Mouse (Mus musculus): ENCODE measurements around the gene Tshz2.
A peak's percentile ranks its signal among the peaks of the same experiment; 100 is the strongest.
"Not testable (repeated sequence)": the region's sequence is repeated elsewhere in the genome, so short reads cannot be mapped to it uniquely, and the experiment has no call there.

Gene Tshz2

DNA sequence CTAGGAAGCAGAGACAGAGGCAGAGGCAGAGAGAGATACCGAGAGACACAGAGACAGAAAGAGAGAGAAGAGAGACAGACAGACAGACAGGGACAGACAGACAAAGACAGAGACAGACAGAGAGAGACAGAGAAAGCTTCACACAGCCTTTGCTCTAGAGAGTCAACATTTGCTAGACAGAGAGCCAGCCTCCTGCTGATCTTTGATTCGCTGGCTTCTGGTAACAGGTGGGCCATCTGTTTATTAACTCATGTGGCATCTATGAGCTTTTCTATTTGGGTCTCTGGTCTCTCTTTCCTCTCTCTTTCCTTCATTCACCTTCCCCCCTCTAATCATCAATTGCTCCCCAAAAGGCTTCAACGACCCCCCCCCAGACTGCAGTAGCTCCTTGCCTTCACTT, 181.5 kb downstream of the Tshz2 start:
- DNase-seq: no peak

- no peak for DNase-seq
These were observed 181.9 kb downstream of the Tshz2 start for GRCm38 (mm10) chr2:169814757-169815156.

- no peak for DNase-seq
These were observed 188.2 kb downstream of the Tshz2 start for GRCm38 (mm10) chr2:169821021-169821441.

GRCm38 (mm10) chr2:169825908-169826307, 193.1 kb downstream of the Tshz2 start:
- DNase-seq: peak in 1 of 2 experiments; percentile 21

DNA sequence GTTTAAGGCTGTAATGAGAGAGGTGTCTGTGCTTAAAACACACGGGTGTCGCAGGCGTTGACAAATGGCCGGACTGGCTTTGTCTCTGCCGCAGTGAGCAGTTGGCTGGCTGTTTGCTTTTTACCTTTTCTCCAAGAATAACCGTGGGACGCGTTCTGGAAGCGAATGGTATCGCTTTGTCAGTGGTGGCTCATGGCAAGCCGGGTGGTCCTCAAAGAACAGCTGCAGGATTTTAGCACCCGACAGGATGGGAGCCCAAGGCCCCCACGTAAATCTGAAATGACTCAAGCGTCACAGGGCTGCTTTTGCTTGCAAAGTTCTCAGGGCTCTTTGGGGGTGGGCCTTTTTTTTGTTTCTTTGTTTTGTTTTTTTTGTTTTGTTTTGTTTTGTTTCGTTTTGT, 193.5 kb downstream of the Tshz2 start:
- DNase-seq: peak; percentile 55 to 63

- DNase-seq: no peak
These were observed 194.0 kb downstream of the Tshz2 start for GRCm38 (mm10) chr2:169826833-169827232.

GRCm38 (mm10) chr2:169832184-169832583, 199.4 kb downstream of the Tshz2 start:
- DNase-seq: no peak

DNA sequence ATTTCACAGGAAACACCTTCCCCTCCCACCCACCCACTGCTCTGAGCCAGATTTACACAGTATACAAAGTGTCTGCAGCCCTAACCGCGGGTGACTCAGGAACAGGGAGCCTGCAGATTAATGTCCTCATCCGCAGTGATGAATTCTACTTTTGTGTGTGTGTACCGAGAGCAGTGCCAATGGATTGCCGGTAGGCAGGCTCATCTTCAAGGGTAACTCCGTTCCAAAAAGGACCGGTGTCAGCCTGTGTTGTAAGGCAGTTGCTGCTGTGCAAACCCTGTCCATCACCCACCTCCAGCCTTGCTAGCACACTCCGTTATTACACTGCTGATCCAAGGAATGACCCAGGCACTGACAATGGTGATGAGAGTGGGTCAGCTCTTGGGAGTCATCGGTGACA, 200.8 kb downstream of the Tshz2 start:
- DNase-seq: no peak

DNA sequence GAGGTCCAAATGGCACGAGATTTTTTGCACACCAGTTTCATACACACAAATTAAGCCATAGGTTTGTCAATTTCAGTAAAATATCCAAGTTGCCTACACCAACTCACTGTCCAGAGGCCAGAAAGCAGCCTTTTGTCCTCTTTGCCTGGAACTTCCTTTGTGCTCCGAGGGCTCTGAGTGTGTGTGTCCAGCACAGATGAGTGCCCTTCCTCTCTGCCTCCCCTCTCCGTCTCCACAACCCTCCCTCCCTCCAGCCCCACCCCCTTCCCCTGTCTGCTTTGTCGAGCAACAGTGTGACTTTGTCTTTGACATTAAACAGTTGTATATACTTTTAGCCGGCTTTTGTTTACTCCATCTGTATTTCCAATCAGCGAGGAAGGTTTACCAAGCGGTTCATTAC, 201.8 kb downstream of the Tshz2 start:
- DNase-seq: peak; percentile 35 to 40

DNA sequence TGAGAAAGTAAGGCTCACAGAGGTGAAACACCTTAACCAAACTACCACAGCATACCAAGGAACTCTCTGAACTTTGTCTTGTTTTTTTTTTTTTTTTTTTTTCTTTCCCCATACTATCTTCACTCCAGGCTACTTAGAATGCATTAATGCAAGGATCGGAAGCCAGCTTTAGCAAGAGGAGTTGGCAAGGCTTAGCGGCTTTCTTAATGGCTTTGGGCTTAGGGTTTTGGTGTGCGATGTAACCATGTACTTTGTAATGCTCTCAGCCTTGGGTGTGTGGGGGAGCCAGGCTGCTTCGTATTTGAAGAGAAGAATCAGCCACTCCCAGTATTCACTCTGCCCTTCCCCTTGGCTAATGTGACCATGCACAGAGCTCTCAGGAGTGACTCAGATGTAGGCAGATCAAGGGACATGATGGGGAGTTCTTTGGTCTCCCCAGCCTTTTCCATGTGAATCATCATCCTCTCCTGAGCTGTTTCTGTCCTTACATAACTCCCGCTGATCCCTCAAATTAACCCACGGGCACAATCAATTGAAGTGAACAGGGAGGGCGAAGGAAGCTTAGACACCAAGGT, 204.3 kb downstream of the Tshz2 start:
- no peak for DNase-seq

DNA sequence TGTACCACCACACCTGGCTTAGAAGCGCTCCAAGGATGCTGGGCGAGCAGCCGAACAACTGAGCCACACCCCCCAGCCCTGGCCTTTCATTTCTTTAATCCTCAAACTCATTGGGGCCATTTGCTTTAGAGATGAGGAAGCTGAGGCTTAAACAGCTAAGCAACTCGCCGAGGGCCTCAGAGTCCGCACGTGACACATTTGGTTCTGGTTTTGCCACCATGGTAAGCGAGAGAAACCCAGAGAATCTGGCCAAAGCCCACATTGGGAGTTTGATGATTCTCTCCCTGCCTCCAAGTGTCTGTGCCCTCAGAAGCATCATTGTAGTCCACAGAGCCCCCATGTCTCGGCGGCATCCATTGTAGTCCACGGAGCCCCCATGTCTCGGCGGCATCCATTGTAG, 205.7 kb downstream of the Tshz2 start:
- no peak for DNase-seq

- no peak for DNase-seq
These were observed 208.6 kb downstream of the Tshz2 start for GRCm38 (mm10) chr2:169841442-169841841.

GRCm38 (mm10) chr2:169842494-169842893, 209.7 kb downstream of the Tshz2 start:
- no peak for DNase-seq

GRCm38 (mm10) chr2:169843553-169843952, 210.7 kb downstream of the Tshz2 start:
- peak in 1 of 2 experiments; percentile 48 for DNase-seq

DNA sequence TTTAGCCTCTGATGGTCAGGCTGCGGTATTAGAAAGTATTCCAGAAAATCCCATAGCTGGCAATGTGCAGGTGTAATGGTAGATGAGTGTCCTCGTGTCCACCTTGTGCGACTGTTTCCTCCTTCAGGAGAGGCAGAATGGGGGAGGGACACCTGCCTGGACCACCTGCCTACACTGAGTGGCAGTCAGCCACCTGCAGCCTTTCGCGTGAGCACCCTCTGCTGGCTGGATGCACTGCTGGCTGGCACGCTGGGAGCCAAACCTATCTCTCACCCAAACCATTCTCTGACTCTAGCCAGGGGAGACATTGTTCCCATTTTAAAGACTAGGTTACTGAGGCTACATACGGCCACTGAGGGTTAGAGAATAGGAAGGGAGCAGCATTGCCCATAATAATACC, 216.3 kb downstream of the Tshz2 start:
- DNase-seq: peak; percentile 77 to 80

DNA sequence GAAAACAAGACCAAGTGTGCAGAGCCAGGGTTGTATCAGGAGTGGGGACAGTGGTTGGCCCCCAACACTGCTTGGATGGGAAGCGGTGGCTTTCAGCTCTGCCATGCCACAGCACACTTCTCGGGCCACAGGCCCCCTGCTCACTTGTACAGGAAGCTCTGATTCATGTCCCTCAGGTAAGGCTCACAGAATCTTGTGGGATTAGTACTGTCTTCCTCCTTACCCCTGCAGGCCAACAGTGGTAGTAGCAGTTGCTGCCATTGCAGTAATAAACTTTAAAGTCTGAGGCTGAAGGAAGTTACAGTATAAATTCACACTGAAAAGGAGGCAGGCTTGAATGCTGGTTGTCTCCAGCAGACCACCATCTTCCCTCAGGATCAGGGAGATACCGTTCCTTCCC, 216.7 kb downstream of the Tshz2 start:
- DNase-seq: no peak

GRCm38 (mm10) chr2:169851606-169852005, 218.8 kb downstream of the Tshz2 start:
- no peak for DNase-seq

DNA sequence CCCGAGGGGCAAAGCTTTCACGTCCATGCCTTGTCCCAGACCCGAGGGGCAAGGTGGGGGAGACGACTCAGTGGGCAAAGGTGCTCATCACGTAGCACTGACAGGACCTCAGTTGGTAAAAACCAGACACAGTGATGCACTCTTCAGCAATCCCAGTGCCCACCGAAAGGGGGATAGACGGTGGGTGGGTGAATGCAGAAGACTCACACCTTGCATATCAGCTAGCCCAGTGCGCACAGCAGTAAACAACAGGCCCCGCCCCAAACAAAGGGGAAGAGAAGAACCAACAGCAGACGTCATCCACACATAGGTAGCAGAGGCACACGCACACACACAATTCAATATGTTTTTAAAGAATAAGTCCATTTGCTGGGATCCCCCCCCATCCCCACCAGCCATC, 221.7 kb downstream of the Tshz2 start:
- no peak for DNase-seq

- DNase-seq: not testable (repeated sequence)
These were observed 224.2 kb downstream of the Tshz2 start for GRCm38 (mm10) chr2:169857041-169857440.

DNA sequence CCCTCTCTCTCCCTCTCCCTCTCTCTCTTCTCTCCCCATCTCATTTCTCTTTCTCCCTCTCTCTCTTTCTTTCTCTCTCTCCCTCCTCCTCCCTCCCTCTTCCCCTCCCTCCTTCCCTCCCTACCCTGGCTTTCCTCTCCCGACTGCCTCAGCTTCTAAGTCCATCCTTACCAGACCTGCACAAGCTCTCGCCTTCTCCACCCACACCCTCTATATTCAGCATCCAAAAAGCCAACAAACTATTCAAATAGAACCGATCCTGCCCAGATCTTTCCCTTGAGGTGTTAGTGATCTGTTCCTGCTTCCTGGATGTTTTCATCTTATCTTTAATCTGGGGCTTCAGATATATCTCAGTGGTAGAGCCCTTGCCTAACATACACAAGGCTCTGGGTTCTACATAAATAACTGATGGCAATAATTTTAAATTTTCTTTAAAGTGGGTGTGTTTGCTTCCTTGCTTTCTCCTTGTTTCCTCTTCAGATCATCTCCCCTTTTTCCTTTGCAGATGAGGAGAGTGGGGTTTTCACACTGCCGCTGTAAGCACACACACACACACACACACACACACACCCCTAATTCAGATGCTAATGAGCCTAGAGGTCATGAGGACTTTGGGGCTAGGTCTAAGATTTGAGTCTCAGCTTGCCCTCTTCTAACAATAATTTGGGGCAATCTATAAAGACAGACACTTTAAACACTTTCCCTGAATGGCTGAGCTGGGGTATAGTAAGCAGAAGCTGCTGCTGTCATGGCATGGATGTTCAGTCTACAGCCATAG, 226.5 kb downstream of the Tshz2 start:
- no peak for DNase-seq

- DNase-seq: no peak
These were observed 228.1 kb downstream of the Tshz2 start for GRCm38 (mm10) chr2:169860895-169861294.

DNA sequence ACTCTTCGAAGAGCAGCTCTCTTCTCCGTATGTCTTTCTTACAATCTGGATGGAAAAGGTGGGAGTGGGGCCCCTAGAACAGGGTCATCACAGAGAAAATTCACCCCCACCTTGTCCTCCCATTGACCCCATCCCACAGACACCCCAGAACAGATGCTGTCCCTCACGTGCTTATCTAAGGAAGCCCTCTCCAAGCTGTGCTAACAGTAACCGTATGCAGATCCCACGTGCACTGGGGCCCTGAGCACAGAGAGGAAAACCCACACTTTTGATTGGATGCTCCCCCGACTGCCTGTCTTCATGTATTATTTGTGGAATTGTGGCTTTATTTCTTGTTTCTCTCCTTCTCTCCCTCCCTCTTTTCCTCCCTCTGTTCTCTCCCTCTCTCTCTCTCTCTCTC, 229.9 kb downstream of the Tshz2 start:
- no peak for DNase-seq

DNA sequence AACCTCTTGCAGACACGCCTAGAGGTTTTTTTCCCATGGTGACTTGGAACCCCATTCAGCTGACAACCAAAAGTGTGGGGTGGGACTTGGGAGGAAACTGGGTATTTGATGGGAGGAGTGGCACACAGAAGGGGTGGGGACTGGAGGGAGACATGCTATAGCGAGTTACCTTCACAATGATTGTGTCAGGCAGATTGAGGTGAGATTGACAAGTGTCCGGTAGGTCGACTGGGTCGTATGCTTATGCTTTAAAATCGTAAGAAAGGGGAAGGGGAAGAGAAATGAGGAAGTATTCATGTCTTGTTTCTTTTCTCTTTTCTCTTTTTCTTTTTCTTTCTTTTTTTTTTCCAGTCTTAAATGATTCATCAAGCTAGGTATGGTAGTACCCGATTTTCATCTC, 236.7 kb downstream of the Tshz2 start:
- DNase-seq: no peak

DNA sequence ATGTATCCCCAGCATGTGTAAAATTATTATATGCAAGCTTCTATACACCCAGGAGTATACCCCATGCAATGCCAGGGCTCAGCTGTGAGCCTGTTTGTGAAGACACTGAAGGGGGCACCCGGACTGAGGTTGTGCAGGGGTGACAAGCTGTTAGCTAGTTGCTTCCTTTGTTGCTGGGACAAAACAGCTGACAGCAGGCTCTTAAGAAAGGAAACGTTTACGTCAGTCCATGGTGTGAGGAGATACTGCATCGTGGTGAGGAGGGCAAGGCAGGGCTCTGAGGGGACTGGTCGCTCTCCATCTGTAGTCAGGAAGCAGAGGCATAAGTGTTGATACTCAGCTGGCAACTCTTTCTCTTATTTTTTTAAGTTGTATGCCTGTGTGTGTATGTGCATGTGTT, 237.7 kb downstream of the Tshz2 start:
- no peak for DNase-seq
